Mouse (Mus musculus): Measurements from ENCODE around the gene Saxo1. TPM values are rescaled to one million over a fixed set of nuclear protein-coding genes. Genes with fewer than 3 reads are reported as not detected.

Saxo1 gene
- 0.15 TPM in 1 of 2 replicates, not detected in the other for polyA plus RNA-seq (2014; fragmentation: Nextera tagmentation; extraction: Ambion mirVana)

DNA sequence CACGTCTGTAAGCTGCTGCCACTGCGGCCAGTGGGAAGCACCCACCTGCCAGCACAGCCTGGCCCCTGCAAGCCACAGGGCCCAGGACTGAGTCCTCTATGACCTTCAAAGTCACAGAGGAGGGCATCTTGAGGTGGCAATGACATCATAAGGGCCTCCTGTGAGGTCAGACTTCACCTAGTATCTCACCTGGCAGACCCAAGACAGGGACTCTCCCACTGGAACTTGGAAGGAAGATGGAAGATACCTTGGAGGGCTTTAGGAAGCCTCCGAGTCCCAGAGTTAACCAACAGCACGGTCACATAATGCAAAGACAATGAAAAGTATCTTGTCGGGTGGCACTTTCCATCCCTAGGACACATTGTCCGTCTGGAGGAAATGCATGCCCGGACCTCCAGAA lies at the start of gene Saxo1:
TSS of gene Saxo1 (minus strand) at position 101 of the 400 bp plus-strand sequence.
- H3K4me3 ChIP-seq (ENCODE audit: control insufficient read depth in 1 of 2, insufficient read depth in 1 of 2, low read depth in 1 of 2, low read length in 2 of 2): no peak within 1 kb of the TSS
- no peaks in the 10 kb centered on the region for H3K36me3 ChIP-seq (ENCODE audit: control insufficient read depth, insufficient read depth, low read length)
- ATAC-seq (ENCODE audit: insufficient number of reproducible peaks, insufficient read depth, low FRiP score, low read depth): no peak
- no peak within 1 kb of the TSS for H3K9ac ChIP-seq (ENCODE audit: low read length)
- no peak within 1 kb of the TSS for H3K27ac ChIP-seq (replicated peaks in 1 of 2; ENCODE audit: control insufficient read depth in 1 of 2, insufficient read depth in 1 of 2, low read depth in 2 of 2, low read length in 2 of 2)
- no peaks in the 10 kb centered on the region for H3K27me3 ChIP-seq (ENCODE audit: control insufficient read depth, insufficient read depth, low read length)
- H3K4me1 ChIP-seq (ENCODE audit: control insufficient read depth in 2 of 2, insufficient read depth in 2 of 2, low read length in 2 of 2): no peaks in the 10 kb centered on the region
- WGBS: 84% methylated on average over 7 of the region's 7 CpGs
- no peak within 1 kb of the TSS for H3K4me2 ChIP-seq (ENCODE audit: low read length)
- no peaks in the 10 kb centered on the region for H3K9me3 ChIP-seq (ENCODE audit: control insufficient read depth, low read length)

DNA sequence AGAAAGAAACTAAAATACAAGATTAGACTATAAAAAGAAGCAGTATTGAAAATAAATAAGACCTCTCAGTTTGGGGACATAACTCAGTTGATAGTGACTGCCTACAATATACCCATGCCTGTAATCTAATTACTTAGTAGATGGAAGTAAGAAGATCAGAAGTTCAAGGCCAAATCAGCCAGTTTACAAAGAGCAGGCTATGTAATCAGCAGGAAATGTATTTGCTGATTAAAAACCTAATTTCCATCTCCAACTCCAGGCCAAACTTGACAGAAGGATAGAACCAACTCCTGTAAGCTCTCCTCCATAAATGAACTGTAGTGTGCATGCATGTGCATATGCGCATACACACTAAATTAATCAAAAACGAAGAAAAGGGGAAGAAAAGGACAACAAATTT lies 33.2 kb upstream of the Saxo1 start:
- no peak overlapping the region for H3K4me2 ChIP-seq (ENCODE audit: low read length)
- no peak overlapping the region for H3K9ac ChIP-seq (ENCODE audit: low read length)
- no peak overlapping the region for H3K27ac ChIP-seq (replicated peaks in 1 of 2; ENCODE audit: control insufficient read depth in 1 of 2, insufficient read depth in 1 of 2, low read depth in 2 of 2, low read length in 2 of 2)
- H3K4me3 ChIP-seq (ENCODE audit: control insufficient read depth in 1 of 2, insufficient read depth in 1 of 2, low read depth in 1 of 2, low read length in 2 of 2): no peak overlapping the region
- WGBS: 97% methylated on average over 2 of the region's 2 CpGs
- no peak for ATAC-seq (ENCODE audit: insufficient number of reproducible peaks, insufficient read depth, low FRiP score, low read depth)
- no peaks in the 10 kb centered on the region for H3K4me1 ChIP-seq (ENCODE audit: control insufficient read depth in 2 of 2, insufficient read depth in 2 of 2, low read length in 2 of 2)
- H3K9me3 ChIP-seq (ENCODE audit: control insufficient read depth, low read length): no peaks in the 10 kb centered on the region
- H3K36me3 ChIP-seq (ENCODE audit: control insufficient read depth, insufficient read depth, low read length): peaks cover 81% of the 10 kb centered on the region
- H3K27me3 ChIP-seq (ENCODE audit: control insufficient read depth, insufficient read depth, low read length): no peaks in the 10 kb centered on the region

GRCm38 (mm10) chr4:86588236-86588635 lies 30.1 kb upstream of the Saxo1 start:
- no peak overlapping the region for H3K9ac ChIP-seq (ENCODE audit: low read length)
- no peak overlapping the region for H3K27ac ChIP-seq (replicated peaks in 1 of 2; ENCODE audit: control insufficient read depth in 1 of 2, insufficient read depth in 1 of 2, low read depth in 2 of 2, low read length in 2 of 2)
- no peaks in the 10 kb centered on the region for H3K4me1 ChIP-seq (ENCODE audit: control insufficient read depth in 2 of 2, insufficient read depth in 2 of 2, low read length in 2 of 2)
- H3K4me2 ChIP-seq (ENCODE audit: low read length): no peak overlapping the region
- no peak overlapping the region for H3K4me3 ChIP-seq (ENCODE audit: control insufficient read depth in 1 of 2, insufficient read depth in 1 of 2, low read depth in 1 of 2, low read length in 2 of 2)
- no peak for ATAC-seq (ENCODE audit: insufficient number of reproducible peaks, insufficient read depth, low FRiP score, low read depth)
- 89% methylated on average over 3 of the region's 3 CpGs for WGBS
- peaks cover 88% of the 10 kb centered on the region for H3K36me3 ChIP-seq (ENCODE audit: control insufficient read depth, insufficient read depth, low read length)
- H3K9me3 ChIP-seq (ENCODE audit: control insufficient read depth, low read length): no peaks in the 10 kb centered on the region
- H3K27me3 ChIP-seq (ENCODE audit: control insufficient read depth, insufficient read depth, low read length): no peaks in the 10 kb centered on the region

GRCm38 (mm10) chr4:86580591-86580990 lies 22.5 kb upstream of the Saxo1 start:
- 79% methylated on average over 3 of the region's 3 CpGs for WGBS
- peaks cover 2 to 19% of the 10 kb centered on the region in 2 experiments; a peak in 2 of 4 replicates for H3K4me1 ChIP-seq (ENCODE audit: control insufficient read depth in 2 of 2, insufficient read depth in 2 of 2, low read length in 2 of 2)
- no peaks in the 10 kb centered on the region for H3K27me3 ChIP-seq (ENCODE audit: control insufficient read depth, insufficient read depth, low read length)
- H3K4me2 ChIP-seq (ENCODE audit: low read length): no peak overlapping the region
- H3K9ac ChIP-seq (ENCODE audit: low read length): no peak overlapping the region
- ATAC-seq (ENCODE audit: insufficient number of reproducible peaks, insufficient read depth, low FRiP score, low read depth): no peak
- no peak overlapping the region for H3K27ac ChIP-seq (replicated peaks in 1 of 2; ENCODE audit: control insufficient read depth in 1 of 2, insufficient read depth in 1 of 2, low read depth in 2 of 2, low read length in 2 of 2)
- no peak overlapping the region for H3K4me3 ChIP-seq (ENCODE audit: control insufficient read depth in 1 of 2, insufficient read depth in 1 of 2, low read depth in 1 of 2, low read length in 2 of 2)
- H3K36me3 ChIP-seq (ENCODE audit: control insufficient read depth, insufficient read depth, low read length): peaks cover 62% of the 10 kb centered on the region
- H3K9me3 ChIP-seq (ENCODE audit: control insufficient read depth, low read length): no peaks in the 10 kb centered on the region

DNA sequence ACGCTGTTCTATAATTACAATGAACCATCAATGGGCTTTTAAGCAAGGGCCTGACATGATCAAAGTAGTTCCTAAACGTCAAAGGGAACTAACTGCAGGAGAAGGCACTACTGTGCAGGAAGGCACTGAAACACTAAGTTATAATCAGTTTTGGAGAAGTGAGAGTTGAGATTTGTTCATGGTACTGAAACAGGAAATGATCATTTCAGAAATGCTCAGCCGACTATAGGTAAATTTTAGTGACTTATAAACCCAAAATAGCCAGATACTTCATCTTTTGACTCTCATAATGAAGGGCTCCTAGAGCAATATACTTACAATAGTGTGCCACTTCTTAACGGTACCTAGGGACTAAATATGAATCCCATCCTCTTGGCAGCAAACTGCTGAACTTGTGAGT lies 21.9 kb upstream of the Saxo1 start:
- ATAC-seq (ENCODE audit: insufficient number of reproducible peaks, insufficient read depth, low FRiP score, low read depth): no peak

DNA sequence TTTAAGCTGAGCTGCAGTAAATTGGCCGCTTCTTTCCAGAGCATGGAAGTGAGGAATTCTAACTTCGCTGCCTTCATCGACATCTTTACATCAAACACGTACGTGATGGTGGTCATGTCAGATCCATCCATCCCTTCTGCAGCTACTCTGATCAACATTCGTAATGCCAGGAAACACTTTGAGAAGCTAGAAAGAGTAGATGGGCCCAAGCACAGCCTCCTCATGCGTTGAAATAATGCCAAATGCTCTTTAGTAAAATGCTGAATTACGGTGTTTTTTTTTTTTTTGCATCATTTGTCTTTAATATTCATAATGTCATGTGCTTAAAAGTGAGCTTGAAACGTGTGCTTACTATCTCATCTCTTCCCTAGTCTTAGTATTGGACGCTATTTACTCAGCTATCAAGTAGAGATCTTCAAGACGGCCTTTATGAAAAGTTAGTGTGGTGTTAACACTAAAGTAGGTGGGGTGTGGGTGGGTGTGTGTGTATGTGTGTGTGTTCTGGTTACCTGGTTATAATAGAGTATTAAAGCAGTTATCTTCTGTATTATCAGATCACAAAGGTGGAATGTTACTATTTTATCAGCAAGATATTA lies 18.6 kb upstream of the Saxo1 start:
- H3K9ac ChIP-seq (ENCODE audit: low read length): peak overlapping the region; percentile 95
- H3K36me3 ChIP-seq (ENCODE audit: control insufficient read depth, insufficient read depth, low read length): peaks cover 28% of the 10 kb centered on the region
- H3K4me1 ChIP-seq (ENCODE audit: control insufficient read depth in 2 of 2, insufficient read depth in 2 of 2, low read length in 2 of 2): peaks cover 2 to 23% of the 10 kb centered on the region in 2 experiments; a peak in 2 of 4 replicates
- no peaks in the 10 kb centered on the region for H3K27me3 ChIP-seq (ENCODE audit: control insufficient read depth, insufficient read depth, low read length)
- WGBS: 8% methylated on average over 11 of the region's 11 CpGs
- peak overlapping the region; percentile 80 to 87 for H3K4me3 ChIP-seq (ENCODE audit: control insufficient read depth in 1 of 2, insufficient read depth in 1 of 2, low read depth in 1 of 2, low read length in 2 of 2)
- H3K9me3 ChIP-seq (ENCODE audit: control insufficient read depth, low read length): no peaks in the 10 kb centered on the region
- no peak overlapping the region for H3K27ac ChIP-seq (replicated peaks in 1 of 2; ENCODE audit: control insufficient read depth in 1 of 2, insufficient read depth in 1 of 2, low read depth in 2 of 2, low read length in 2 of 2)
- ATAC-seq (ENCODE audit: insufficient number of reproducible peaks, insufficient read depth, low FRiP score, low read depth): no peak
- H3K4me2 ChIP-seq (ENCODE audit: low read length): peak overlapping the region; percentile 94

More for the DNA sequence above, 21.9 kb upstream of the Saxo1 start:
- Histone ChIP-seq H3K4me2 (ENCODE audit: low read length) (no peak overlapping the region), H3K27ac (replicated peaks in 1 of 2; ENCODE audit: control insufficient read depth in 1 of 2, insufficient read depth in 1 of 2, low read depth in 2 of 2, low read length in 2 of 2) (no peak overlapping the region), H3K9ac (ENCODE audit: low read length) (no peak overlapping the region), H3K36me3 (ENCODE audit: control insufficient read depth, insufficient read depth, low read length) (peaks cover 57% of the 10 kb centered on the region), H3K9me3 (ENCODE audit: control insufficient read depth, low read length) (no peaks in the 10 kb centered on the region), H3K27me3 (ENCODE audit: control insufficient read depth, insufficient read depth, low read length) (no peaks in the 10 kb centered on the region), H3K4me3 (ENCODE audit: control insufficient read depth in 1 of 2, insufficient read depth in 1 of 2, low read depth in 1 of 2, low read length in 2 of 2) (no peak overlapping the region), H3K4me1 (ENCODE audit: control insufficient read depth in 2 of 2, insufficient read depth in 2 of 2, low read length in 2 of 2) (peaks cover 2 to 20% of the 10 kb centered on the region in 2 experiments; a peak in 2 of 4 replicates)
- WGBS: 70% methylated on average over 4 of the region's 4 CpGs

- no peaks in the 10 kb centered on the region for H3K27me3 ChIP-seq (ENCODE audit: control insufficient read depth, insufficient read depth, low read length)
- H3K4me1 ChIP-seq (ENCODE audit: control insufficient read depth in 2 of 2, insufficient read depth in 2 of 2, low read length in 2 of 2): peaks cover 2 to 23% of the 10 kb centered on the region in 2 experiments; a peak in 2 of 4 replicates
- H3K9ac ChIP-seq (ENCODE audit: low read length): peak overlapping the region; percentile 95
- H3K9me3 ChIP-seq (ENCODE audit: control insufficient read depth, low read length): no peaks in the 10 kb centered on the region
- peak overlapping the region; percentile 94 for H3K4me2 ChIP-seq (ENCODE audit: low read length)
- WGBS: under 1% methylated on average over 20 of the region's 20 CpGs
- H3K27ac ChIP-seq (replicated peaks in 1 of 2; ENCODE audit: control insufficient read depth in 1 of 2, insufficient read depth in 1 of 2, low read depth in 2 of 2, low read length in 2 of 2): peak overlapping the region; percentile 93 to 95
- H3K4me3 ChIP-seq (ENCODE audit: control insufficient read depth in 1 of 2, insufficient read depth in 1 of 2, low read depth in 1 of 2, low read length in 2 of 2): peak overlapping the region; percentile 80 to 87
- no peak for ATAC-seq (ENCODE audit: insufficient number of reproducible peaks, insufficient read depth, low FRiP score, low read depth)
- H3K36me3 ChIP-seq (ENCODE audit: control insufficient read depth, insufficient read depth, low read length): peaks cover 26% of the 10 kb centered on the region
Measured at GRCm38 (mm10) chr4:86576120-86576541, 18.0 kb upstream of the Saxo1 start.

All from heart, embryonic 14.5 days (tissue).